Mouse (Mus musculus): ENCODE measurements around the gene Cdc42bpb.
A peak's percentile ranks its signal among the peaks of the same experiment; 100 is the strongest.

DNA sequence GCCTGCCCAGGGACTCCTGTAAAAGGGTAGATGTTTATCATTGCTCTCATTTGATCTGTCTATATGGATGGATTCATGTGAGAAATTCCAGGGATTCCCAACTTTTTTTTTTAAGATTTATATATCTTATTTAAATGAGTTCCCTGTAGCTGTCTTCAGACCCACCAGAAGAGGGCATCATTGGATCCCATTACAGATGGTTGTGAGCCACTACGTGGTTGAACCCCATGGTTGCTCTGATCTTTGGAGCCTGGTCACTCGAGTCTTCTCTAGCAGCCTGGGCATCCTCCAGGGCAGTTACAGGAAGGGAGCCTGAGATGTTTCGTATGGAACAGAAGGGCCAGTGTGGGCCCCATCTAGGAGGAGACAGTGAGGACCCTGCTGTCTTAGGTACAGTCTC, 128.4 kb downstream of the Cdc42bpb start:
- TF ChIP-seq CTCF (IDR thresholded peaks at IDR 0.05; ENCODE audit: low read depth), result peak; percentile 47
- TF ChIP-seq EP300 (optimal IDR thresholded peaks at IDR 0.05), result no peak

Data from stomach, postnatal 0 days (tissue).